Mouse (Mus musculus) liver, postnatal 0 days (tissue): ENCODE measurements around the gene Bex1. TPM values are rescaled to one million over a fixed set of nuclear protein-coding genes. Genes with fewer than 3 reads are reported as not detected.

Experiments
- ATAC-seq: fragments of 200-750 bp; cut with Nextera tagmentation; 2 replicates; pipeline ENCODE4 v1.8.0; 2017; ENCODE audit warnings: mild to moderate bottlenecking, moderate library complexity
- DNase-seq: peaks from one replicate; pipeline ENCODE4 v3.0.0-alpha.2; 2016
- H3K27ac ChIP-seq: fragments of 300-500 bp; sonication (generic); 2 replicates; pipeline ENCODE4 v1.5.1; 2014; ENCODE audit warnings: antibody characterized with exemption, moderate library complexity, mild to moderate bottlenecking, low read depth
- H3K27me3 ChIP-seq: fragments of 300-500 bp; sonication (generic); 2 replicates; pipeline ENCODE4 v1.6.1; 2014; ENCODE audit warnings: low read length, control low read depth, mixed read lengths; ENCODE audit not compliant: insufficient read depth
- H3K36me3 ChIP-seq: fragments of 300-500 bp; sonication (generic); replicated peaks from 2 replicates; pipeline ENCODE4 v1.6.1; 2014; ENCODE audit warnings: mild to moderate bottlenecking, control low read depth, low read length, moderate library complexity, mixed read lengths; ENCODE audit not compliant: insufficient read depth
- H3K4me1 ChIP-seq: fragments of 300-500 bp; sonication (generic); 2 replicates; pipeline ENCODE4 v1.6.1; 2014; ENCODE audit warnings: antibody characterized with exemption, mild to moderate bottlenecking, control low read depth; ENCODE audit not compliant: insufficient read depth
- H3K4me2 ChIP-seq: fragments of 300-500 bp; sonication (generic); 2 replicates; pipeline ENCODE4 v1.6.1; 2014; ENCODE audit warnings: low read depth, mild to moderate bottlenecking, low read length, moderate library complexity, mixed read lengths
- H3K4me3 ChIP-seq: fragments of 300-500 bp; sonication (generic); 2 replicates; pipeline ENCODE4 v1.5.1; 2014; ENCODE audit warnings: low read depth, low read length
- H3K9ac ChIP-seq: fragments of 300-500 bp; sonication (generic); replicated peaks from 2 replicates; pipeline ENCODE4 v1.6.1; 2014; ENCODE audit warnings: mild to moderate bottlenecking, moderate library complexity
- H3K9me3 ChIP-seq: fragments of 300-500 bp; sonication (generic); 2 replicates; pipeline ENCODE4 v1.6.1; 2016; ENCODE audit warnings: mild to moderate bottlenecking, control low read depth, low read length, mixed read lengths
- CTCF ChIP-seq: sonication (generic); IDR thresholded peaks from 2 replicates; pipeline ENCODE4 v1.5.1; 2016; ENCODE audit warnings: antibody characterized with exemption, low read depth
- EP300 ChIP-seq: IDR thresholded peaks from 2 replicates; pipeline ENCODE4 v1.6.1; 2016; ENCODE audit warnings: antibody characterized with exemption, low read depth, mild to moderate bottlenecking
- WGBS: fragments of 180-500 bp; shearing (Covaris S2); extraction: QIAGEN DNeasy Blood & Tissue Kit; methylation state at CpG from one replicate; pipeline ENCODE4 v1.1.7; 2014; ENCODE audit not compliant: insufficient replicate concordance; 5-methylcytosine and 5-hydroxymethylcytosine counted together
- polyA plus RNA-seq: library from polyadenylated mRNA; unstranded; fragments of >200 nt; fragmentation: Nextera tagmentation; extraction: Ambion mirVana; gene quantifications from 2 replicates; pipeline ENCODE4 v1.2.1, GENCODE M21; 2015

The Bex1 gene
- polyA plus RNA-seq, 1 experiment from 2014 or later, result 134 TPM

DNA sequence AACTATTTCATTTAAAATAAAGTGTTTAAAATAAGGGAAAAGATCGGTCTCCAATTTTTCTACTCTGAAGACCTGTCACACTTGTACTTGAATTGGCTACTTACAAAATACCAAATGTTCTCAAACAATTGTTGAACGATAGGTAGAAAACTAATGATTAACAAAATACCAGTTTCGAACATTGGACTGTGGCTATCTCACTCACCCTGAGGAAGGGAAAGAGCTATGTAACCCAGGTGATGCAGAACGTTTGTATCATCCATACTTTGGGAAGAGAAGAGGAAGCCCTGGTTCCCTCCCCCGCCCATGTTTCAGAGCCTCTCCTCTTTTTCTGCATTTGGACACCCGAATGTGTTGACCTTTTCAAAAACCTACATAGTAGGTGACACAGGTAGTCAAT, 10.9 kb downstream of the Bex1 start:
- Histone ChIP-seq H3K9ac (no peak overlapping the region), H3K27me3 (0 out of 2 replicates have a peak, but pooled peaks cover 3% of the 10 kb centered on the region), H3K4me2 (no peak overlapping the region), H3K9me3 (no peaks in the 10 kb centered on the region), H3K36me3 (no peaks in the 10 kb centered on the region), H3K4me1 (no peaks in the 10 kb centered on the region), H3K4me3 (no peak overlapping the region), H3K27ac (no peak overlapping the region)
- WGBS, result 62% methylated on average over 6 of the region's 6 CpGs
- ATAC-seq (peak; percentile 83), DNase-seq (no peak)
- TF ChIP-seq CTCF, result no peak
- no peak for TF ChIP-seq EP300

DNA sequence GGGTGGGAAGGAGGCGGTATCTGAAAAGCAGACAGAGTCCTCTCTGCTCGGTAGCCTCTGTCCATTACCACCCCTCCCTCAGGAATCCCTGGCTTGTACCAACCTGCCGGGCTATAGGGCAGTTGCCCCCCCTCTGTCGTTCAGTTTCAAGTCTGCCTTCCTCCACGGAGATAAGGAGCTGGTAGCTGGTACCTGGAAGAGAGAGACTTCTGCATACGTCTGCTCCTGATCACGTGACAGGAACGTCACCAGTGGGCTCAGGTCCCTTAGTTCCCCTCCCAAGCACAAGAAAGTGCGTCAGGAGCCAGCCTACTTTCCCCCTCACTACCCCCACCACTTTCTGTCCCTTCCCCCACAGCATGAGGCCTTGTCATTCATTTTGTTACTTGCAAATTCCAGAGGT, 11.6 kb downstream of the Bex1 start, which contains the start of gene Tceal5:
Gene Tceal5, minus strand, starts transcription at position 213 of the 403 bp plus-strand sequence.
- Histone ChIP-seq H3K4me3 (peak within 1 kb of the TSS; percentile 40), H3K4me2 (peak within 1 kb of the TSS; percentile 55), H3K4me1 (no peaks in the 10 kb centered on the region), H3K9ac (peak within 1 kb of the TSS; percentile 46), H3K36me3 (no peaks in the 10 kb centered on the region), H3K27ac (peak within 1 kb of the TSS; percentile 55), H3K27me3 (0 out of 2 replicates have a peak, but pooled peaks cover 3% of the 10 kb centered on the region), H3K9me3 (no peaks in the 10 kb centered on the region)
- 21% methylated on average over 9 of the region's 9 CpGs for WGBS
- TF ChIP-seq EP300 (no peak), CTCF (no peak)
- ATAC-seq (peak; percentile 80), DNase-seq (peak; percentile 36)

DNA sequence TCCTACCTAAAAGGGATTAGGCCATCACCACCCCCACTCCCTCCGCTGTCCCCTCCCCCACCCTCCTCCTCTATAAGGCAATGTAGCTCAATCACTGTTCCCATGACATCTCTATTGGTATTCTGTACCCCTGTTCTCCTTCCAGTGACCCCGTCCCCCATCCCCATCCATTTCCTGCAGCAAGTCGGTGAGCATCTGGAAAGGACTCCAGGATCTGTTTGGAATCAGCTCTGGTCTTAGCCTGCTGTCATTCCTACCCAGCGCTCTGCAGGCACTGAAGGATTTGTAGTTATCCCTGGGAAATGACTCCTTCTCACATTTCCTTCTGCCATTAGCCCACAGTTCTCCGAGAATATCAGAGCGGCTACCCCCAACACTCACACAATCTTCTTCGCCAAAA, 12.1 kb downstream of the Bex1 start:
- 23% methylated on average over 7 of the region's 7 CpGs for WGBS
- H3K36me3 ChIP-seq, result no peaks in the 10 kb centered on the region
- H3K27me3 ChIP-seq, result 0 out of 2 replicates have a peak, but pooled peaks cover 3% of the 10 kb centered on the region
- peak overlapping the region; percentile 55 for H3K4me2 ChIP-seq
- peak overlapping the region; percentile 55; the same call in 1 of the 2 replicates for H3K27ac ChIP-seq
- H3K9me3 ChIP-seq, result no peaks in the 10 kb centered on the region
- no peaks in the 10 kb centered on the region for H3K4me1 ChIP-seq
- TF ChIP-seq CTCF (no peak), EP300 (no peak)
- ATAC-seq (no peak), DNase-seq (no peak)
- H3K4me3 ChIP-seq, result peak overlapping the region; percentile 40
- H3K9ac ChIP-seq, result peak overlapping the region; percentile 46

DNA sequence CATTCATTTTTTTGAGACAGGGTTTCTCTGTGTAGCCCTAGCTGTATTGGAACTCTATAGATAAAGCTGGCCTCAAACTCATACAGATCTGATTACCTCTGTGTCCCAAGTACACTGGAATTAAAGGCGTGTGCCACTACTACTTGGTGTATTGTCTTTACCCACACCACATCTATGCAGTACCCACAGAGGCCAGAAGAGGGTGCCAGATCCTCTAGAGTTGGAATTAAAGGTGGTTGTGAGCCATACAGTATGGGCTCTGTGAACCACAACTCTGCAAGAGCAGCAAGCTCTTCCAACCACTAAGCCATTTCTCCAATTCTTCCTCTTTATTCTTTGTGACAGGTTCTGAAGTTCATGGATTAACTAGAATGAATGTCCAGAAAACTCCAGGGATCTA, 18.4 kb downstream of the Bex1 start:
- H3K4me2 ChIP-seq, result no peak overlapping the region
- H3K4me3 ChIP-seq, result no peak overlapping the region
- ATAC-seq, result no peak
- H3K9me3 ChIP-seq, result no peaks in the 10 kb centered on the region
- H3K4me1 ChIP-seq, result no peaks in the 10 kb centered on the region
- TF ChIP-seq CTCF, result peak; percentile 67
- no peak for TF ChIP-seq EP300
- no peak overlapping the region for H3K27ac ChIP-seq
- no peaks in the 10 kb centered on the region for H3K36me3 ChIP-seq
- WGBS, result 54% methylated on average over 1 of the region's 1 CpGs
- no peaks in the 10 kb centered on the region for H3K27me3 ChIP-seq
- DNase-seq, result peak; percentile 48
- no peak overlapping the region for H3K9ac ChIP-seq

DNA sequence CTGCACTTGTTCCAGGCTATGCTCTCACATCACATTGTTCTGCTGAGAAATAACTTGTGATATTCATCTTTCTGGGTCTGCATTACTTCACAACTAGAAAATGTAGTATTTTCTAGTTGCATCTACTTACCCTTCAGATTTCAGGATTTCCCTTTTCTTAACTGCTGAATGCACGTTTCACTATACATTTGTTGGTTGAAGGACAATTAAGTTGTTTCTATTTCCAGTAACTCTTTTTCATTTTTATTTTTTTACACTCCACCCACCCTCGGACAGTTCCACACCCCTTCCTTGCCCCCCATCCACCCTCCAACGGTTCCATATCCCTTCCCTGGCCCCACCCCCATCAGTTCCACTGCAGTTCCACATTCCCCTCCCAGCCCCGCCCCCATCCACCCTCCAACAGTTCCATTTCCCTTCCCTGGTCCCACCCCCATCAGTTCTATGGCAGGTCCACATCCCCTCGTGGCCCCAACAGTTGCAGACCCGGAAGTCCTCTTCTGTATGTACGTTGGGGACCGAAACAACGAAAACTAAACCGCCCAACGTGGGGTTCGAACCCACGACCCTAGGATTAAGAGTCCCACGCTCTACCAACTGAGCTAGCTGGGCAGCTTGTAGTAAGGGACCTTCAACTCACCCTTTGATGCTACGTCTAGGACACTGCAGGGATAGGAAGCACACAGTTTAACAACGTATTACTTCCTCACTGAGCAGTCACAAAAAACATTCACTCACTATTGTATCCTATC, 19.9 kb downstream of the Bex1 start:
- H3K36me3 ChIP-seq, result no peaks in the 10 kb centered on the region
- no peak overlapping the region for H3K4me2 ChIP-seq
- H3K27me3 ChIP-seq, result no peaks in the 10 kb centered on the region
- DNase-seq (no peak), ATAC-seq (no peak)
- TF ChIP-seq EP300 (no peak), CTCF (no peak)
- no peak overlapping the region for H3K9ac ChIP-seq
- H3K4me1 ChIP-seq, result no peaks in the 10 kb centered on the region
- 65% methylated on average over 16 of the region's 16 CpGs for WGBS
- H3K4me3 ChIP-seq, result no peak overlapping the region
- H3K9me3 ChIP-seq, result no peaks in the 10 kb centered on the region
- no peak overlapping the region for H3K27ac ChIP-seq

DNA sequence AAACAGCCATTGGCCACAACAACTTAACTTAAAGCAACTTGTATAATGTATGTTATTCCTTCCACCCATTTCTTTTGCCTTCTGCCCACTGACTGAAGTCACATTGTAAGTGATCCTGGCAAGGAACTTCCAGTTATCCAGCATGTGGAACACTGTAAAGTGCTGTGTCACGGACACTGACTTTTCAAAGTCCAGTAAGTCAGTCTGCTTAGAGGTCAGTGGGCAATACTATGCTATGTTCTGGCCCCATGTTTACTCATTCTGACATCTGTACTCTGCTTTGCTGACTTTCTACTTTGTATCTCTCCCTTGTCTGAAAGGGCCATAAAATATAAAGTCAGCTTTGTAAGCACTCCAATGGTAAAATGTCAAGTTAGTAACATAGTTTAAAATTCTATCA, 32.2 kb downstream of the Bex1 start:
- Histone ChIP-seq H3K36me3 (no peaks in the 10 kb centered on the region), H3K27ac (no peak overlapping the region), H3K27me3 (no peaks in the 10 kb centered on the region), H3K4me1 (no peaks in the 10 kb centered on the region), H3K4me2 (no peak overlapping the region), H3K9me3 (no peaks in the 10 kb centered on the region), H3K4me3 (no peak overlapping the region), H3K9ac (no peak overlapping the region)
- TF ChIP-seq CTCF, result no peak
- TF ChIP-seq EP300, result peak; percentile 59; the same call in 1 of the 2 replicates
- DNase-seq (no peak), ATAC-seq (peak; percentile 83)
- 55% methylated on average over 1 of the region's 1 CpGs for WGBS
